Mouse (Mus musculus): Measurements from ENCODE around the gene Akap2.

- TF ChIP-seq EP300 (optimal IDR thresholded peaks at IDR 0.05) = no peak
- TF ChIP-seq CTCF (IDR thresholded peaks at IDR 0.05; ENCODE audit: low read depth) = no peak
These were observed 116.7 kb downstream of the Akap2 start for GRCm38 (mm10) chr4:57834141-57834540.

Measured in stomach, postnatal 0 days (tissue).